18 mouse cellular contexts compared by ENCODE assay signal in genomic region chr1:169066795-169067194, GRCm38 (mm10).
A peak's percentile ranks its signal among the peaks of the same experiment; 100 is the strongest.
DNase-seq lines count a peak whose midpoint lies in the region; ATAC-seq and TF ChIP-seq lines count a peak whose summit lies in the region.
"Had no signal": no experiment of that assay in that cellular context is flagged by ENCODE, and none has a peak within 500 bp of the region (broad histone marks: within the 10 kb centered on the region; RNA-seq: fewer than 3 reads in every experiment).

No protein-coding gene starts in this region.

- H3K9me3 ChIP-seq in forebrain, embryonic 13.5 days (replicated peaks), result no peaks in the 10 kb centered on the region
- H3K9me3 ChIP-seq in forebrain, embryonic 11.5 days (ENCODE audit: control insufficient read depth, low read length), result no peaks in the 10 kb centered on the region
- no peaks in the 10 kb centered on the region for H3K9me3 ChIP-seq in kidney, embryonic 14.5 days (ENCODE audit: control insufficient read depth, low read length)
- no peaks in the 10 kb centered on the region for H3K9me3 ChIP-seq in lung, embryonic 14.5 days (ENCODE audit: low read depth, low read length)
- H3K9me3 ChIP-seq: embryonic facial prominence, embryonic 10.5 days; hindbrain, embryonic 12.5 days had no signal

- TF ChIP-seq POLR2A in kidney, adult 2 months (IDR thresholded peaks at IDR 0.05; ENCODE audit: low read depth, low read length), result no peak
- TF ChIP-seq POLR2A in brain, embryonic 14.5 days (IDR thresholded peaks at IDR 0.05; ENCODE audit: borderline replicate concordance, extremely low read depth, insufficient read depth, insufficient read length, poor library complexity, severe bottlenecking), result no peak

- TF ChIP-seq CTCF in kidney, adult 2 months (conservative IDR thresholded peaks at IDR 0.05; ENCODE audit: insufficient read depth, insufficient read length, low read depth, low read length), result no peak
- TF ChIP-seq CTCF in lung, embryonic 14.5 days (IDR thresholded peaks at IDR 0.05; ENCODE audit: low read depth), result no peak
- TF ChIP-seq CTCF in brain, embryonic 14.5 days (IDR thresholded peaks at IDR 0.05; ENCODE audit: borderline replicate concordance, extremely low read depth, insufficient read depth, insufficient read length), result no peak

- H3K27ac ChIP-seq in forebrain, embryonic 13.5 days, result 0 out of 2 replicates have a peak overlapping the region, but pooled peaks have one; percentile 36
- no peak overlapping the region for H3K27ac ChIP-seq in forebrain, embryonic 11.5 days (ENCODE audit: low read depth, low read length)
- no peak overlapping the region for H3K27ac ChIP-seq in kidney, adult 2 months (ENCODE audit: insufficient read depth, low read depth, low read length)
- no peak overlapping the region for H3K27ac ChIP-seq in kidney, embryonic 14.5 days (ENCODE audit: low read depth, low read length)
- no peak overlapping the region for H3K27ac ChIP-seq in lung, embryonic 14.5 days (ENCODE audit: low read depth)
- H3K27ac ChIP-seq: embryonic facial prominence, embryonic 10.5 days; hindbrain, embryonic 12.5 days had no signal

- DNase-seq in forebrain, embryonic 11.5 days (ENCODE audit: low spot score), result no peak
- peak; percentile 35 for DNase-seq in kidney, adult 2 months
- DNase-seq in lung, embryonic 14.5 days, result peak; percentile 49
- DNase-seq in lung, postnatal 10 days, result no peak
- DNase-seq in brain, embryonic 14.5 days (ENCODE audit: low read depth), result peak; percentile 84
- no peak for DNase-seq in gastrocnemius, postnatal 10 days
- DNase-seq: adrenal gland, postnatal 10 days; cerebellum, adult 11-12 months; cerebellum, adult 9-10 months; gastrocnemius, postnatal 25 days; heart, postnatal 10 days; heart, postnatal 4 days had no signal

- H3K4me2 ChIP-seq in forebrain, embryonic 13.5 days, result no peak overlapping the region
- H3K4me2 ChIP-seq in forebrain, embryonic 11.5 days (ENCODE audit: low read depth, low read length, severe bottlenecking), result no peak overlapping the region
- H3K4me2 ChIP-seq in kidney, embryonic 14.5 days (replicated peaks; ENCODE audit: low read depth, low read length), result no peak overlapping the region
- no peak overlapping the region for H3K4me2 ChIP-seq in lung, embryonic 14.5 days
- H3K4me2 ChIP-seq: hindbrain, embryonic 12.5 days had no signal

- ATAC-seq in forebrain, embryonic 13.5 days, result peak; percentile 77; the same call in 1 of the 2 replicates
- no peak for ATAC-seq in forebrain, embryonic 11.5 days (replicated peaks; ENCODE audit: low FRiP score)
- ATAC-seq in kidney, embryonic 14.5 days (ENCODE audit: low FRiP score, low TSS enrichment), result no peak
- no peak for ATAC-seq in lung, embryonic 14.5 days (ENCODE audit: insufficient read depth)
- ATAC-seq: hindbrain, embryonic 16.5 days; inflammation-experienced regulatory T-cells, adult 6 months had no signal

- no peak overlapping the region for H3K9ac ChIP-seq in forebrain, embryonic 13.5 days
- no peak overlapping the region for H3K9ac ChIP-seq in forebrain, embryonic 11.5 days (ENCODE audit: low read length)
- no peak overlapping the region for H3K9ac ChIP-seq in kidney, embryonic 14.5 days (ENCODE audit: low read depth, low read length)
- H3K9ac ChIP-seq in lung, embryonic 14.5 days, result no peak overlapping the region
- H3K9ac ChIP-seq: hindbrain, embryonic 12.5 days had no signal

- no peak overlapping the region for H3K4me3 ChIP-seq in forebrain, embryonic 13.5 days
- H3K4me3 ChIP-seq in forebrain, embryonic 11.5 days (ENCODE audit: low read depth, low read length), result no peak overlapping the region
- H3K4me3 ChIP-seq in kidney, adult 2 months (ENCODE audit: insufficient read depth, low read depth, low read length), result no peak overlapping the region
- H3K4me3 ChIP-seq in kidney, embryonic 14.5 days (ENCODE audit: low read length), result no peak overlapping the region
- no peak overlapping the region for H3K4me3 ChIP-seq in lung, embryonic 14.5 days (ENCODE audit: low read depth, low read length)
- H3K4me3 ChIP-seq: embryonic facial prominence, embryonic 10.5 days; hindbrain, embryonic 12.5 days had no signal

- no peaks in the 10 kb centered on the region for H3K27me3 ChIP-seq in forebrain, embryonic 13.5 days
- H3K27me3 ChIP-seq in forebrain, embryonic 11.5 days (ENCODE audit: control insufficient read depth, insufficient read depth, low read length), result no peaks in the 10 kb centered on the region
- H3K27me3 ChIP-seq in kidney, adult 2 months (replicated peaks; ENCODE audit: control insufficient read depth, insufficient read depth, low read length), result no peaks in the 10 kb centered on the region
- no peaks in the 10 kb centered on the region for H3K27me3 ChIP-seq in kidney, embryonic 14.5 days (ENCODE audit: control insufficient read depth, insufficient read depth, low read length)
- H3K27me3 ChIP-seq in lung, embryonic 14.5 days (ENCODE audit: insufficient read depth, low read length), result no peaks in the 10 kb centered on the region
- H3K27me3 ChIP-seq: hindbrain, embryonic 12.5 days had no signal

- 63% methylated on average over 4 of the region's 4 CpGs for WGBS in forebrain, embryonic 13.5 days
- 83% methylated on average over 4 of the region's 4 CpGs for WGBS in forebrain, embryonic 11.5 days
- 64% methylated on average over 4 of the region's 4 CpGs for WGBS in kidney, adult 2 months
- WGBS in kidney, embryonic 14.5 days, result 66% methylated on average over 4 of the region's 4 CpGs
- WGBS in lung, embryonic 14.5 days, result 26% methylated on average over 4 of the region's 4 CpGs

- H3K36me3 ChIP-seq in forebrain, embryonic 13.5 days (ENCODE audit: poor library complexity, severe bottlenecking), result no peaks in the 10 kb centered on the region
- H3K36me3 ChIP-seq in forebrain, embryonic 11.5 days (ENCODE audit: control insufficient read depth, insufficient read depth, low read length), result no peaks in the 10 kb centered on the region
- no peaks in the 10 kb centered on the region for H3K36me3 ChIP-seq in kidney, adult 2 months (ENCODE audit: control insufficient read depth, insufficient read depth, low read length)
- H3K36me3 ChIP-seq in kidney, embryonic 14.5 days (ENCODE audit: control insufficient read depth, insufficient read depth, low read length), result no peaks in the 10 kb centered on the region
- H3K36me3 ChIP-seq in lung, embryonic 14.5 days (ENCODE audit: insufficient read depth), result no peaks in the 10 kb centered on the region
- H3K36me3 ChIP-seq: embryonic facial prominence, embryonic 10.5 days; hindbrain, embryonic 12.5 days had no signal

- no peaks in the 10 kb centered on the region for H3K4me1 ChIP-seq in forebrain, embryonic 13.5 days
- H3K4me1 ChIP-seq in forebrain, embryonic 11.5 days (replicated peaks; ENCODE audit: control insufficient read depth, insufficient read depth, low read length), result no peaks in the 10 kb centered on the region
- no peaks in the 10 kb centered on the region for H3K4me1 ChIP-seq in kidney, adult 2 months (ENCODE audit: control insufficient read depth, insufficient read depth, low read length)
- H3K4me1 ChIP-seq in kidney, embryonic 14.5 days (ENCODE audit: control insufficient read depth, insufficient read depth, low read length), result no peaks in the 10 kb centered on the region
- H3K4me1 ChIP-seq in lung, embryonic 14.5 days (ENCODE audit: insufficient read depth), result no peaks in the 10 kb centered on the region
- H3K4me1 ChIP-seq: embryonic facial prominence, embryonic 10.5 days; hindbrain, embryonic 12.5 days had no signal

Comparison
In these comparisons a context has a peak if more than half of its experiments do, and no peak if none do; other contexts are left out.
1. DNase-seq: peak in kidney, adult 2 months (single experiment), lung, embryonic 14.5 days (single experiment) and brain, embryonic 14.5 days (single experiment); none in forebrain, embryonic 11.5 days (single experiment), lung, postnatal 10 days (single experiment) and gastrocnemius, postnatal 10 days (single experiment).